Mouse (Mus musculus) hindbrain, postnatal 0 days (tissue): ENCODE results near the gene Snx21. TPM values are rescaled to one million over a fixed set of nuclear protein-coding genes. Genes with fewer than 3 reads are reported as not detected.

Experiments used
- ATAC-seq: fragments of 200-750 bp; cut with Nextera tagmentation; 2 replicates; pipeline ENCODE4 v1.8.0; 2017; ENCODE audit warnings: mild to moderate bottlenecking, moderate TSS enrichment, moderate library complexity
- DNase-seq: peaks from one replicate; pipeline ENCODE4 v3.0.0-alpha.2; 2015; ENCODE audit warnings: low spot score
- H3K27ac ChIP-seq: fragments of 300-500 bp; sonication (generic); 2 replicates; pipeline ENCODE4 v1.5.1; 2014; ENCODE audit warnings: mild to moderate bottlenecking
- H3K27me3 ChIP-seq: fragments of 300-500 bp; sonication (generic); 2 replicates; pipeline ENCODE4 v1.6.1; 2014; ENCODE audit warnings: low read length, mixed read lengths; ENCODE audit not compliant: insufficient read depth
- H3K36me3 ChIP-seq: fragments of 300-500 bp; sonication (generic); 2 replicates; pipeline ENCODE4 v1.6.1; 2014; ENCODE audit warnings: low read length, mixed read lengths; ENCODE audit not compliant: insufficient read depth
- H3K4me1 ChIP-seq: fragments of 300-500 bp; sonication (generic); 2 replicates; pipeline ENCODE4 v1.6.1; 2014; ENCODE audit warnings: antibody characterized with exemption, low read length, mixed read lengths; ENCODE audit not compliant: insufficient read depth
- H3K4me2 ChIP-seq: fragments of 300-500 bp; sonication (generic); 2 replicates; pipeline ENCODE4 v1.6.1; 2014; ENCODE audit warnings: low read depth, mild to moderate bottlenecking, low read length, moderate library complexity, mixed read lengths
- H3K4me3 ChIP-seq: fragments of 300-500 bp; sonication (generic); 2 replicates; pipeline ENCODE4 v1.5.1; 2014; ENCODE audit warnings: low read length
- H3K9ac ChIP-seq: fragments of 300-500 bp; sonication (generic); replicated peaks from 2 replicates; pipeline ENCODE4 v1.6.1; 2014; ENCODE audit warnings: mild to moderate bottlenecking, low read length, moderate library complexity, mixed read lengths
- H3K9me3 ChIP-seq: fragments of 300-500 bp; sonication (generic); 2 replicates; pipeline ENCODE4 v1.6.1; 2016; ENCODE audit warnings: low read length, mixed read lengths
- CTCF ChIP-seq: IDR thresholded peaks from 2 replicates; pipeline ENCODE4 v1.5.1; 2016; ENCODE audit warnings: antibody characterized with exemption, control low read depth, low read depth
- WGBS: fragments of 180-500 bp; shearing (Covaris S2); extraction: QIAGEN DNeasy Blood & Tissue Kit; methylation state at CpG from one replicate; pipeline ENCODE4 v1.1.7; 2014; 5-methylcytosine and 5-hydroxymethylcytosine counted together
- polyA plus RNA-seq: library from polyadenylated mRNA; unstranded; fragments of >200 nt; fragmentation: Nextera tagmentation; extraction: Ambion mirVana; gene quantifications from 2 replicates; pipeline ENCODE4 v1.2.1, GENCODE M21; 2015
- total RNA-seq: library from RNA; depleted of rRNA; stranded (reverse); fragments of >200 nt; gene quantifications from 2 replicates; pipeline ENCODE4 v1.2.3, GENCODE M21; 2014; rRNA removed

The Snx21 gene
- total and polyA plus RNA-seq, 2 experiments from 2014 or later: 47.6 to 102 TPM

DNA sequence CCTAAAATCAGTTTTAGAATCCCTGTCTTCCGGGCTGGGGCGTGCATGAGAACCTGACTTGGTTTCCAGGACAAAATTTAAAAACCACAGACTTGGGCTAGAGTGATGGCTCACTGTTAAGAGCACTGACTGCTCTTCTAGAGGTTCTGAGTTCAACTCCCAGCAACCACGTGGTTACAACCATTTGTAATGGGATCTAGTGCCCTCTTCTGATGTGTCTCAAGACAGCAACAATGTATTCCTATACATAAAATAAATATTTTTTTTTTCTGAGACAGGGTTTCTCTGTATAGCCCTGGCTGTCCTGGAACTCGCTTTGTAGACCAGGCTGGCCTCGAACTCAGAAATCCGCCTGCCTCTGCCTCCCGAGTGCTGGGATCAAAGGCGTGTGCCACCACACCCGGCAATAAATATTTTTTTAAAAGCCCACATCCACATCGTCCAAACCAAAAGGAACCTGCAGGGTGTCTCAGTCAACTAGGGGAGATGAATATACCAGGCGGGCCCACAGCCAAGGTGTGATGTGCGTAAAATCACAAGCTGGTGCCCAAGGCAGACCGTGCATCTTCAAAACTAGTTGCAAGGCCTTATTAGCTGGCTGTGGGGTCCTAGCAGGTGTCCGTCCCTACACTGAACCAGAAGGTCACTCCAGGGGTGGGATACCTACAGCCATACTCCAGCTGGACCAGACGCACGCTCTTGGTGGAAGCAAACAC is 46.6 kb downstream of the Snx21 start:
- no peak for TF ChIP-seq CTCF
- DNase-seq: no peak
- Histone ChIP-seq H3K27me3 (no peaks in the 10 kb centered on the region), H3K4me2 (peak overlapping the region; percentile 86), H3K9ac (peak overlapping the region; percentile 56), H3K4me1 (peaks cover 14% of the 10 kb centered on the region; the same call in 1 of the 2 replicates), H3K9me3 (no peaks in the 10 kb centered on the region), H3K27ac (peak overlapping the region; percentile 79), H3K36me3 (peaks cover 5% of the 10 kb centered on the region; the same call in 1 of the 2 replicates), H3K4me3 (peak overlapping the region; percentile 56)
- WGBS: 50% methylated on average over 16 of the region's 16 CpGs
- ATAC-seq: no peak

DNA sequence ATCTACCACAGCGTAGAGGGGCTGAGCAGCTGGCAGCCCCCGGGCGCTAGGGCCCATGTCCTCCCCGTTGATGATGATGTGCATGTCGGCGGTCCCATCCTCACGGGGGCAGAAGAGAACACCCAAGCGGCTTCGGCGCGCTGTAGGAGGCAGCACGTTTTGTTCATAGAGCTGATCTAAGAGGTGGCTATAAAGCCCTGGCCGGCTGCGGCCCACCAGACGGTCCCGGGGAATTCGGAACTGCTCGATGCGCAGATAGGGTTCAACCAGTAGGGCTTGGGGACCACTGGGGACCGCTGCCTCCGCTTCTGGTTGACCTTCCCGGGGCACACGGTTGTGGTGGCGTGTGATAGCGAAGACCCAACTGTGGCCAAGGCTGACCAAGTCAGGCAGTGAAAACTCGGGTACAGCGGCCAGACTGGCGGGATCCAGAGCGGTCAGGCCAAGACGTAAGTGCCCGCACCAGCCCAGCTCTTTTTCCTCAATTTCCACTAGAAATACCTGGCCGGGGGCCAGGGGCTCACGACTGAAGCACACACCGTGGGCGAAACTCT is 47.2 kb downstream of the Snx21 start, which contains the start of gene Ctsa:
Ctsa (plus strand) TSS at position 126 of the 554 bp plus-strand sequence.
- peak; percentile 54 for TF ChIP-seq CTCF
- ATAC-seq (peak; percentile 73), DNase-seq (peak; percentile 79)
- under 1% methylated on average over 35 of the region's 35 CpGs for WGBS
- no peaks in the 10 kb centered on the region for H3K9me3 ChIP-seq
- H3K27ac ChIP-seq: peak within 1 kb of the TSS; percentile 79
- H3K4me3 ChIP-seq: peak within 1 kb of the TSS; percentile 56
- peak within 1 kb of the TSS; percentile 86 for H3K4me2 ChIP-seq
- peak within 1 kb of the TSS; percentile 56 for H3K9ac ChIP-seq
- H3K27me3 ChIP-seq: no peaks in the 10 kb centered on the region
- peaks cover 6% of the 10 kb centered on the region; the same call in 1 of the 2 replicates for H3K36me3 ChIP-seq
- H3K4me1 ChIP-seq: peaks cover 14% of the 10 kb centered on the region; the same call in 1 of the 2 replicates

DNA sequence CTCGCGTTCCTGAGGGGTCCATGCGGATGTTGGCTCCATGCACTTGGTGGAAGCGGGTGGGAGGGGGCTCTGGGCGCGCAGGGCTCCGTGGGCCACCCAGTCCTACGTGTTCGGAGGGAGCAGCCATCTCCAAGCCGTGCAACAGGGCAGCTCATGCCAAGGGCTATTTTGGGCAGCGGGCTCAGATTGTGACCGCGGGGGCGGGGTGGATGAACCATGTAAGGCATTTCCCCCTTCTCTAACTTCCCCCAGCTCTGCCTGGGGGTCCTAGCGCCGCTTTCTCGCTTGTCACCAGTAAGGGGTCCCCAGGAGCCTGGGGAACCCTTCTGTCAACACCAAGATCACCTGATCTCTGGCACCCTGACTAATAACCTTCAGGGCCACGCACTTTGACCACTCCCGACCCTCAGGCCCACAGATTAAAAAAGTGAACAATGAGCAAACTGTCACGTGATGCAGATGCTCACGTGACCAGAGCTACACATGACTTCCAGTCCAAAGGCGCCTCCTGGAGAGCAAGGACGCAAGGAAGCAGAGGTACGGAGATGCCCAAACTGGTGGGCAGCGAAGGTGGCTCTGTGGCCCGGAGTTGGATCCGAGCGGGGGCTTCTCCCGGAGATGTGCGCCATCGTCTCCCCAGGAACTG is 47.8 kb downstream of the Snx21 start, which contains the start of gene Neurl2:
Neurl2 (minus strand) TSS at position 143 of the 646 bp plus-strand sequence.
- ATAC-seq (peak; percentile 79), DNase-seq (peak; percentile 95)
- peak; percentile 19; the same call in 1 of the 2 replicates for TF ChIP-seq CTCF
- peak within 1 kb of the TSS; percentile 79 for H3K27ac ChIP-seq
- peak within 1 kb of the TSS; percentile 86 for H3K4me2 ChIP-seq
- 0% methylated on average over 31 of the region's 31 CpGs for WGBS
- peak within 1 kb of the TSS; percentile 56 for H3K9ac ChIP-seq
- H3K9me3 ChIP-seq: no peaks in the 10 kb centered on the region
- peaks cover 14% of the 10 kb centered on the region; the same call in 1 of the 2 replicates for H3K4me1 ChIP-seq
- H3K36me3 ChIP-seq: peaks cover 13% of the 10 kb centered on the region
- H3K27me3 ChIP-seq: no peaks in the 10 kb centered on the region
- H3K4me3 ChIP-seq: peak within 1 kb of the TSS; percentile 56

DNA sequence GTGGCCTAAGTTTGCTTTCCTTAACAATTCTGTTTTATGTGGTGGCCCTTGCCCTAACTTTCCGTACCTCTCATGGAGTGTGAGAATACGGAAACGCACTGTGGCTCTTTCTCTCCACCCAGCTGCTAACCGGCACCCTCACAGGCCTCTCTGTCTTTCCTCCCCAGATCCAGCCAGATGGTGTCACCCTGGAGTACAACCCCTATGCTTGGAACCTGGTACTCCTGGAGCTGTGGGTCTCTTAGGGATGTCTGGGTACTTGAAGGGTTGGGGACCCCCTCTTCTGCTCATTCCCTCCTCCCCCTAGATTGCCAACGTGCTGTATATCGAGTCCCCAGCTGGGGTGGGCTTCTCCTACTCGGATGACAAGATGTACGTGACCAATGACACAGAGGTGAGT is 48.9 kb downstream of the Snx21 start:
- Histone ChIP-seq H3K27me3 (no peaks in the 10 kb centered on the region), H3K27ac (0 out of 2 replicates have a peak overlapping the region, but pooled peaks have one; percentile 79), H3K36me3 (peaks cover 21% of the 10 kb centered on the region), H3K4me2 (peak overlapping the region; percentile 86), H3K4me3 (peak overlapping the region; percentile 56), H3K4me1 (peaks cover 14% of the 10 kb centered on the region; the same call in 1 of the 2 replicates), H3K9me3 (no peaks in the 10 kb centered on the region), H3K9ac (peak overlapping the region; percentile 56)
- DNase-seq (no peak), ATAC-seq (no peak)
- peak; percentile 25 for TF ChIP-seq CTCF
- WGBS: 39% methylated on average over 8 of the region's 8 CpGs

DNA sequence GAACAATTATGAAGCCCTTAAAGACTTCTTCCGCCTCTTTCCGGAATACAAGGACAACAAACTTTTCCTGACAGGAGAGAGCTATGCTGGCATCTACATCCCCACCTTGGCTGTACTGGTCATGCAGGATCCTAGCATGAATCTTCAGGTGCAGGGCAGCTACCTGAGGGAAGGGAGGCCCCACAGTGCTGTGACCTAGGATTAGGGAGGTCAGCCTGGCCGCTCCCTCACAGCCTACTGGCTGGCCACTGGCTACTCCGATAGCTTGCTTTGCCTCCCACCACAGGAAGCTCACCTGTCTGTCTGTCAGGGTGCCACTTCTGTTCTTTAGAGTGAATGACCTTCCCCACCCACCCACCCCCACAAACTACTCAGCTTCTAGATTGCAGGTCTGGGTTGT is 49.5 kb downstream of the Snx21 start:
- 0 out of 2 replicates have a peak overlapping the region, but pooled peaks have one; percentile 86 for H3K4me2 ChIP-seq

More for the DNA sequence above, 49.5 kb downstream of the Snx21 start:
- H3K9ac ChIP-seq: no peak overlapping the region
- peaks cover 21% of the 10 kb centered on the region for H3K36me3 ChIP-seq
- 96% methylated on average over 4 of the region's 4 CpGs for WGBS
- DNase-seq (no peak), ATAC-seq (no peak)
- TF ChIP-seq CTCF: no peak
- H3K9me3 ChIP-seq: no peaks in the 10 kb centered on the region
- H3K27ac ChIP-seq: no peak overlapping the region
- H3K4me1 ChIP-seq: peaks cover 14% of the 10 kb centered on the region; the same call in 1 of the 2 replicates
- H3K27me3 ChIP-seq: no peaks in the 10 kb centered on the region
- H3K4me3 ChIP-seq: no peak overlapping the region

Other genes with a start within 250 kb of the Snx21 start
- gene Wfdc2, start 223.4 kb upstream of the Snx21 start, total RNA-seq: 1.5 and 2.7 TPM in 2 replicates
- 3.1 and 4.5 TPM in 2 replicates for gene Wfdc2, start 223.4 kb upstream of the Snx21 start, polyA plus RNA-seq
- gene Spint3, start 212.4 kb upstream of the Snx21 start, total RNA-seq: not detected in 2 replicates
- gene Spint3, start 212.4 kb upstream of the Snx21 start, polyA plus RNA-seq: not detected in 2 replicates
- 0.31 TPM in 1 of 2 replicates, not detected in the other for gene Wfdc6a, start 200.4 kb upstream of the Snx21 start, total RNA-seq
- gene Wfdc6a, start 200.4 kb upstream of the Snx21 start, polyA plus RNA-seq: 0.19 and 0.77 TPM in 2 replicates
- not detected in 2 replicates for gene Eppin, start 192.2 kb upstream of the Snx21 start, total RNA-seq
- gene Eppin, start 192.2 kb upstream of the Snx21 start, polyA plus RNA-seq: not detected in 2 replicates
- not detected in 2 replicates for gene Wfdc6b, start 172.3 kb upstream of the Snx21 start, total RNA-seq
- not detected in 2 replicates for gene Wfdc6b, start 172.3 kb upstream of the Snx21 start, polyA plus RNA-seq
- gene Wfdc8, start 172.2 kb upstream of the Snx21 start, total RNA-seq: not detected in 2 replicates
- gene Wfdc8, start 172.2 kb upstream of the Snx21 start, polyA plus RNA-seq: not detected in 2 replicates
- not detected in 2 replicates for gene Wfdc16, start 147.0 kb upstream of the Snx21 start, total RNA-seq
- not detected in 2 replicates for gene Wfdc16, start 147.0 kb upstream of the Snx21 start, polyA plus RNA-seq
- gene Wfdc10, start 129.8 kb upstream of the Snx21 start, total RNA-seq: not detected in 2 replicates
- 0.60 TPM in 1 of 2 replicates, not detected in the other for gene Wfdc10, start 129.8 kb upstream of the Snx21 start, polyA plus RNA-seq
- gene Wfdc9, start 129.2 kb upstream of the Snx21 start, total RNA-seq: not detected in 2 replicates
- gene Wfdc9, start 129.2 kb upstream of the Snx21 start, polyA plus RNA-seq: not detected in 2 replicates
- not detected in 2 replicates for gene Wfdc11, start 111.7 kb upstream of the Snx21 start, total RNA-seq
- not detected in 2 replicates for gene Wfdc11, start 111.7 kb upstream of the Snx21 start, polyA plus RNA-seq
- gene Wfdc13, start 100.7 kb upstream of the Snx21 start, total RNA-seq: not detected in 2 replicates
- gene Wfdc13, start 100.7 kb upstream of the Snx21 start, polyA plus RNA-seq: not detected in 2 replicates
- not detected in 2 replicates for gene Spint4, start 87.3 kb upstream of the Snx21 start, total RNA-seq
- gene Spint4, start 87.3 kb upstream of the Snx21 start, polyA plus RNA-seq: not detected in 2 replicates
- not detected in 2 replicates for gene Spint5, start 70.5 kb upstream of the Snx21 start, total RNA-seq
- gene Spint5, start 70.5 kb upstream of the Snx21 start, polyA plus RNA-seq: not detected in 2 replicates
- gene Wfdc3, start 39.9 kb upstream of the Snx21 start, total RNA-seq: 1.3 TPM in 2 replicates
- 0.73 and 0.76 TPM in 2 replicates for gene Wfdc3, start 39.9 kb upstream of the Snx21 start, polyA plus RNA-seq
- 17.1 and 24.9 TPM in 2 replicates for gene Dnttip1, start 39.8 kb upstream of the Snx21 start, total RNA-seq
- gene Dnttip1, start 39.8 kb upstream of the Snx21 start, polyA plus RNA-seq: 53.9 and 56.1 TPM in 2 replicates
- 61.5 and 70.6 TPM in 2 replicates for gene Ube2c, start 15.9 kb upstream of the Snx21 start, total RNA-seq
- 61.2 and 69.4 TPM in 2 replicates for gene Ube2c, start 15.9 kb upstream of the Snx21 start, polyA plus RNA-seq
- 12.2 TPM in 1 of 2 replicates, not detected in the other for gene Tnnc2, start 5.9 kb upstream of the Snx21 start, total RNA-seq
- 0.30 TPM in 1 of 2 replicates, not detected in the other for gene Tnnc2, start 5.9 kb upstream of the Snx21 start, polyA plus RNA-seq
- 18.5 and 39.5 TPM in 2 replicates for gene Acot8, start 19.1 kb downstream of the Snx21 start, total RNA-seq
- 19.4 and 20.2 TPM in 2 replicates for gene Acot8, start 19.1 kb downstream of the Snx21 start, polyA plus RNA-seq
- gene Zswim3, start 19.3 kb downstream of the Snx21 start, total RNA-seq: 6.4 and 8.3 TPM in 2 replicates
- 5.2 and 5.5 TPM in 2 replicates for gene Zswim3, start 19.3 kb downstream of the Snx21 start, polyA plus RNA-seq
- 23.9 and 24.6 TPM in 2 replicates for gene Zswim1, start 36.9 kb downstream of the Snx21 start, total RNA-seq
- gene Zswim1, start 36.9 kb downstream of the Snx21 start, polyA plus RNA-seq: 26.5 and 29.0 TPM in 2 replicates
- gene Spata25, start 42.7 kb downstream of the Snx21 start, total RNA-seq: not detected in 2 replicates
- not detected in 2 replicates for gene Spata25, start 42.7 kb downstream of the Snx21 start, polyA plus RNA-seq
- gene Ctsa, start 47.0 kb downstream of the Snx21 start, total RNA-seq: 135 and 147 TPM in 2 replicates
- gene Ctsa, start 47.0 kb downstream of the Snx21 start, polyA plus RNA-seq: 112 and 116 TPM in 2 replicates
- 8.7 and 12.1 TPM in 2 replicates for gene Neurl2, start 47.6 kb downstream of the Snx21 start, total RNA-seq
- gene Neurl2, start 47.6 kb downstream of the Snx21 start, polyA plus RNA-seq: 7.2 and 7.6 TPM in 2 replicates
- gene Pltp, start 71.9 kb downstream of the Snx21 start, total RNA-seq: 76.2 and 88.7 TPM in 2 replicates
- gene Pltp, start 71.9 kb downstream of the Snx21 start, polyA plus RNA-seq: 99.6 and 117 TPM in 2 replicates
- gene Pcif1, start 93.5 kb downstream of the Snx21 start, total RNA-seq: 76.7 and 83.7 TPM in 2 replicates
- 107 and 108 TPM in 2 replicates for gene Pcif1, start 93.5 kb downstream of the Snx21 start, polyA plus RNA-seq
- 26.5 and 28.3 TPM in 2 replicates for gene Zfp335, start 125.9 kb downstream of the Snx21 start, total RNA-seq
- gene Zfp335, start 125.9 kb downstream of the Snx21 start, polyA plus RNA-seq: 9.0 and 9.2 TPM in 2 replicates
- 8.8 and 14.4 TPM in 2 replicates for gene Mmp9, start 155.0 kb downstream of the Snx21 start, total RNA-seq
- gene Mmp9, start 155.0 kb downstream of the Snx21 start, polyA plus RNA-seq: 6.7 and 7.1 TPM in 2 replicates
- 257 TPM in 2 replicates for gene Slc12a5, start 175.0 kb downstream of the Snx21 start, total RNA-seq
- gene Slc12a5, start 175.0 kb downstream of the Snx21 start, polyA plus RNA-seq: 67.1 and 71.0 TPM in 2 replicates
- 60.8 and 101 TPM in 2 replicates for gene Ncoa5, start 249.0 kb downstream of the Snx21 start, total RNA-seq
- gene Ncoa5, start 249.0 kb downstream of the Snx21 start, polyA plus RNA-seq: 55.5 and 56.3 TPM in 2 replicates